Mouse (Mus musculus): Measurements from ENCODE around the gene Rab1b.

GRCm38 (mm10) chr19:5062446-5062845 lies 44.4 kb downstream of the Rab1b start:
- TF ChIP-seq TAL1 (IDR thresholded peaks at IDR 0.05; ENCODE audit: low read length) (no peak), GATA1 (IDR thresholded peaks at IDR 0.05; ENCODE audit: low read length) (no peak)

All from erythroblast, embryonic 14.5 days (primary cell).